Mouse (Mus musculus) induced T-regulatory cell, adult 2 months (primary cell): ENCODE measurements at regions not wholly inside any gene's neighbourhood (a gene's known extent, or its start where the extent isn't known, plus 50 kb on each side); places are given as distances from the start of the nearest gene placed in this dataset.

Experiments
- DNase-seq: peaks from one replicate; pipeline ENCODE4 v3.0.0-alpha.2; 2012; ENCODE audit warnings: low read depth

GRCm38 (mm10) chr17:88116321-88116720 is 51.2 kb upstream of the Fbxo11 start:
- DNase-seq, result no peak

DNA sequence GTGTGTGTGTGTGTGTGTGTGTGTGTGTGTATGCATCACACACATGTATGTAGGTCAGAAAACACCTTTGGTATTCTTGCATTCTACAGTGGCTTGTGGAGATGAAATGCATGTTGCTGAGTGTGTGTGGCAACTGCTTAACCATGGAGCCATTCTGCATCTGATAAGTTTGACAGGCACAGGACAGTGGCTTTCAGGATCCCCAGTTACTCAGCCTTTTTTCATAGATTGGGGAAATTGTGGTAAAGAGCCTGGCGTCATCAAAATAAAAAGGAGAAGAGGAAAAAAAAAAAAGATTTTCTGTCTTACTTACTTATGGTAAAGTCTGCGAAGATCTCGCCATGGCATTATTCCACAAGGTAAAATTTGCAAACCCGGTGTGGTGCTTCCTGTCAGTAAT is 53.6 kb upstream of the Fbxo11 start:
- DNase-seq, result no peak

- peak; percentile 87 for DNase-seq
Measured at GRCm38 (mm10) chr17:88123711-88124110, 58.6 kb upstream of the Fbxo11 start.

DNA sequence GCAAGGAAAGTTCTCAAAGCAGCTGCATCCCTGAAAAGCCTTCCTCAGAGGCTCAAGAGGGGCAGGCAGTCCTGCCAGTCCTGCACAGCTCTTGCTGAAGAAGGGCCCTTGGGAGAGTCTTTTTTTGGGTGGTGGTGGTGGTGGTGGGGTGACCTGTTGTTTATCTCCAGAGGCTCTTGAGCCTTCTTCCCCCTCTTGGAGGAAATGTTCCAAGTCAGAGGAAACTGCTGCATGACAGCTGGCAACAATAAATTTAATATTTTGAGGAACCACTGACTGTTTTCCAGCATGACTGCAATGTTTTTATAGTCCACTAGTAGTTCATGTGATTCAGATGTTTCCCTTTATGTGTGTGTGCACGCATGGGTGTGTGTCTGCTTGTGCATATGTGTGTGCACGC is 62.0 kb upstream of the Fbxo11 start:
- DNase-seq, result no peak

DNA sequence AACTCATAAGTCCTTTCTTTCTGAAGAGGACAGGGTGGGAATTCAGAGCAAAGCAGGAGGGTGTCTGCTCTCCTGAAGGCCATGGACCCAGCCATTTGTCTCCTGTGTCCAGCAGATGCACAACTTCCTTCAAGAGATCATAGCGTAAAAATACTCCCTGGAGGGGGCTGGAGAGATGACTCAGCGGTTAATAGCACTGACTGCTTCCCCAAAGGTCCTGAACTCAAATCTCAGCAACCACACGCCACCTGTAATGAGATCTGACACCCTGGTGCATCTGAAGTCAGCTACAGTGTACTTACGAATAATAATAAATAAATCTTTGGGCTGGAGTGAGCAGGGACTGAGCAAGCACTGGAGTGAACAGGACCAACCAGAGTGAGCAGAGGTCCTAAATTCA is 66.2 kb upstream of the Fbxo11 start:
- no peak for DNase-seq

DNA sequence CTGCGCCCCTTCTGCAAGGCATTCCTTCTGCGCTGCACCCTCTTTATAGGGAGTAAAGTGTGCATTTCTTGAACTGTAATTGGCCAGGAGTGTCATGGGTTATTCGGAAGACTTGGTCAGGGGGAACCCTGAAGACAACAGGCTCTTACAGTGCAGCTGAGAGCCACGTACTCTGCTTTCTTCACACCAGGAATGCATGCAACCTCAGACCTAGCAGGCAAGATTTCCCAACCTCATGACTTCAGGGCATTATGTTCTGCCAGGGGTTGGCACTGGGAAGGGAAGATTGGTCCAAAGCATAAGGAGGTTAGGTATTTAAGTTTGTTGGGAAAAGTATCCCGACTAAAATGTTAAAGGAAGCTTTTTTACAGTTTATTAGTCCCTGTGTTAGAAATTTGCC is 66.9 kb upstream of the Fbxo11 start:
- DNase-seq, result no peak

DNA sequence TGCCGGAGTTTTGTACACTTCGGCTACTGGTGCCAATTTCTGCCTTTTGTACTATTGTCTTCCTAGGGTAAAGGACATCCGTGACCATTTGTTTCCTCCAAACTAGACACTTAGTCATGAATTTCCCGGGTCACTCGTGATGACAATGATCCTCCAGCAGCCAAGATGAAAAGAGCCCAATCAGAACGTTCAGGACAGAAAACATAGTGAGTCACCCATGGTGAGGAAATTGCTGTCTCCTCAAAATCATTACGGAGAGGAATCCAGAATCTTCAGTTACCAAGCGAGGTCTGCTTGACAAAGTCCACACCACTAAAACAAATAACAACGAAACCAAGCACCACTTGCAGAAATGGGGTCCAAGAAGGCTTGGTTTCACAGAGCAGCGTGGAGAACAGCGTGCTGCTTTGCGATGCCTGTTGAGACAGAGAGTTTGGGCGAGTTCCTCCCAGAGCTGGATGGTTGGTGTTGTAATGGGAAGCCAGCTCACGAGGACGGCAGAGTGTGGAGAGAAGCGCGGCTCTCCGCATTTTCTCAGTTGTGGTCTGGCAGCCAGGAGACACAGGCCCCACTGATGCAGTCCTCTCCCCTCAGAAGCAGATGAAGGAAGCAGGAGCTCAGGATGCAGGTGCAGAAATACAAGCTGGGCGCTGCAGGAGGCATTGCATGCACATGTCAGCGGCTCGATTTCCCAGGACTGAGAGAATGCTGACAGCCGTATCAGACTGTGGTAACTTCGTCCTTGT is 67.7 kb upstream of the Fbxo11 start:
- DNase-seq, result no peak

DNA sequence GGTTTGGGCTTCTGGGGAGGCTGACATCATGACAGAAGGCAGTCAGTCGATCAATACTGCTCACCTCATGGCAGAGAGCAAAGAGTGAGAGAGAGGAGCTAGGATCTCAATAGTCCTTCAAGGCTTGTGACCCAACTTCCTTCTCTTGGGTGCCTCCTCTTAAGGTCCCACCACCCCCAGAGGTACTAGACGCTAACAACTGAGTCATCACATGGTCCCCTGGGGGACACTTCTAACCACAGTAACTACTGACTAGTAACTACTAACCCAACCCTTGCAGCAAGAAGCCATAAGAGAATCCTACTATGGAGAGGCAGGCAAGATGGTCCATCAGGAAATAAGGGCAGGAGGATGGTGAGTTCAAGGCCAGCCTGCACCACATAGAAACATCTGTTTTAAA is 69.5 kb upstream of the Fbxo11 start:
- DNase-seq, result no peak

DNA sequence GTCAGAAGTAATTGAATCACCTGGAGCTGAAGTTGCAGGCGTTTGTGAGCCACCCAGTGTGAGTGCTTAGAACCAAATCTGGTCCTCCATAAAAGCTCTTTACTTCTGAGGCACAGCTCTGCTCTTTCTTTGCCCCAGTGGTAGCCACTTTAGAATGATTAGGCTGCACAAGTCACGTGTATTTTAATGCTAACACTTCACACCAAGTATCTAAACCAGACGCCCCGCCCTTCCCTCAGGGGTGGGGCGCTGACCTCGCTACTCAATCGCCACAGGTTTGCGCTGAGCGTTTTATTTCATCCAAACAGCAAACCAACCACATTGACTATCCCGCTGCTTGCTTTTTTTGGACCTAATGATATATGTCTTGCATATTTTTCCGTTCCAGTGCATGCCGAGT is 76.4 kb upstream of the Fbxo11 start:
- DNase-seq, result no peak

DNA sequence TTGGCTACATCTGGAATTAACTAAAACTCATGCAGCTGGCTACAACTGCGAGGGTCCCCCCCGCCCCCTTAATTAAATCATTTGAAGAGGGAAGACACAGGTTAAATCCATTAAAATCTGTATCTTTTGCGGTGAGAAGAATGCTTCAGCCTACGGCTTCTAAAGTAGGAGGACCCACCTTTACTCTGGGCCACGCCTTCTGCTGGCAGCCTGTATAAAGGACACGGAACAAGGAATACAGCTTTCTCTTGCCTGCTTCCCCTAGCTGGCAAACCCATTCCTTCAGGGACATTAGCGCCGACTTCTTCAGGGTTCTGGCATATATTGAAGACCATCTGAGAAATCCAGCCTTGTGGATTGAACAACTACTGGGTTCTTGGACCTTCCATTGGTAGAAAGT is 76.9 kb upstream of the Fbxo11 start:
- DNase-seq, result no peak

GRCm38 (mm10) chr17:88142809-88143208 is 77.7 kb upstream of the Fbxo11 start:
- DNase-seq, result no peak

DNA sequence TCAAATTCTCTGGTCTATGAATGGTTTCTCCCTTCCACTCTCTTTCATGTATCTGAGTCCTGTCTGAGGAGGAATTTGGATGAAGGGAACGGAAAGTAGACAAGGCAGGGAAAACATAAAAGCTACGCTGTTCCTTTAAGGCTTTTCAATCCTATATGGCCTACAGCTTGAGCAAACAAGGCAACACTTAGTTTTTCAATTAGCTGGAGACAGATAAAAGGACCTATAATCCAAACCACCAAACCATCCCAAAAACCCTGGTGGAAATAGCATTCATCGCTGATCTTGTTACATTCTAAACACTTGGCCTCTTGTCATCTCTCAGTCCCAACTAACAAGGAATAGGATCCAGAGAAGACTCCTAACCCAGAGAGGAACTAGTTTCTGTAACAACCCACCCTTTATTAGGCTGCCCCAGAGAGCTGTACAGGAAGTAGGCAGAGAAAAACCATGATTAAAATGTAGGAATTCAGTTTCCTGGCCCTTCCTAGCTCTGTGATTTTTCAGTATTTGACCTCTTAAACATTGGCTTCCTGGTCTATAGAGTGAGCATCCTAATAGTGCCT is 78.4 kb upstream of the Fbxo11 start:
- no peak for DNase-seq

GRCm38 (mm10) chr17:88158550-88158949 is 93.5 kb upstream of the Fbxo11 start:
- no peak for DNase-seq

- DNase-seq, result no peak
Measured at GRCm38 (mm10) chr17:88159212-88159668, 94.1 kb upstream of the Fbxo11 start.

DNA sequence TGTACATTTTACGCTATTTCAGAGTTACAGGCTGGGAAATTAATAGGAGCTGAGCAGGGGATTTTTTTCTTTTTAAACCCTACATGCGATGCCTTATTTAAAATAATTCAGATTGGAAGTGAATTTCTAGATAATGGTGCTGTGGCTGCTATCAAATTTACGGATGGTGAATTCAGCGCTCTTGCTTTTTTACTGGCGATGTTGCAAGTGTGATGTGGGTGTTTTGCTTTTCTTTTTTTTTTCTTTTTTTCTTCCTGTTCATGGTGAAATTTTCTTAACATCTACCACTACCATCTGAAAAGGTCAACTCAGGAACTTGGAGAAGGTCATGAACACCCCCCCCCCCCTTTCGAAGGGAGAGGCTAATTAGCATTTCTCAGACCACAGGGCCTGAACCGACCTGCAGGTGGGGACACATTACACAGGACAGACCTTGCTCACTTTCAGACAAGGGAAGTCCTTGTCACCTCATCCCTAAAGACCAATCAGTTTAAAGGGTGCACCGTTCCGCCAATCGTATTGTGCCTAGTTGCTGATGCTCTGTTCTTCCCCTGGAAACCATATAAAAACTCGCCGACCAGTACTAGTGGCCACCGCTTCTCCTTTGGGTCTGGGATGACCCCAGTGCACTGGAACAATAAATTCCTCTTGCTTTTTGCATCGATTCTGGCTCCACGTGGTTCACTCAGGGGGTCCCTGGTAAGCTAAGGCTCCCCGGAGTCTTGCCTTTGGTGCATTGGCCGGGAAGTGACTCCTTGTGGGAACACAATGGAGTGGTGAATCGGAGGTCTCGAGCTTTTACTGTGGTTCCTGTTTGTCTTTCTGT is 95.0 kb upstream of the Fbxo11 start:
- DNase-seq, result no peak

- DNase-seq, result no peak
Measured at GRCm38 (mm10) chr17:88160677-88161001, 95.5 kb upstream of the Fbxo11 start.

- DNase-seq, result no peak
Measured at GRCm38 (mm10) chr17:88161766-88162165, 96.7 kb upstream of the Fbxo11 start.

GRCm38 (mm10) chr17:88164805-88165204 is 99.7 kb upstream of the Fbxo11 start:
- DNase-seq, result no peak

DNA sequence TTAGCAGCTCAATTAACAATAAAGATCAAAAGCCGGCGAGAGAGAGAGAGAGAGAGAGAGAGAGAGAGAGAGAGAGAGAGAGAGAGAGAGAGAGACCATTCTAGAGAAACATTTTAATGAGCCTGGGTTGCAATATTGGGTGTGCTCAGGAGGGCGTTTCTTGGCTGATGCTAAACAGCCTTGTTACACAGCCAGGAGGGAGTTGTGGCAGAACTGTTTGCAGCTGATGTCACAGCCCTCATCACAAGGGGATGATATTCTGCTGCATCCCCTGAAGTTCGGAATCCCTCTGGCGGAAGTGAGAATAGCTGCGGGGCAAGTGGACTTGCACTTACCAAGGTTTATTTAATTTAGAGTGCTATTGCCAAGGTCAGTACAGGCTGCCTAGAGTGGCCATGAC is 100.7 kb upstream of the Fbxo11 start:
- no peak for DNase-seq

GRCm38 (mm10) chr17:88168262-88169096 is 103.4 kb upstream of the Fbxo11 start:
- no peak for DNase-seq

DNA sequence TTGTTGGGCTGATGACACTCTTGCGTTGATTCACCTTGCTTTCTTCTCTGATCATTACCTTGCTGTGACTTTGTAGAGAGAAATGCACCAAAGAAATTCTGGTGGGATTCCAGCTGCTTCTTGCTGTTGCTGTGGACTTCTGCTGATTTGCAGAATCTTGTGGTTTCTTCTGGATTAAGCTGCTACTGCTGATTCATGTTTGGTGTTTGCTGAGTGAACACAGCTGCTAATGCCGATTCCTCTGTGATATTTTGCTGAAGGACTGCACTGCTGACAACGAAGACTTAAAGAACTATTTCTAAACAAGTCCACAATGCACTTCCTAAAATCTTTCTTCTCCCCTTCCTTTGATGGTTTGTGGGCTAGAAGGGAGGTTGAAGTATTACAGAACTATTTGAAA is 106.5 kb upstream of the Fbxo11 start:
- no peak for DNase-seq

DNA sequence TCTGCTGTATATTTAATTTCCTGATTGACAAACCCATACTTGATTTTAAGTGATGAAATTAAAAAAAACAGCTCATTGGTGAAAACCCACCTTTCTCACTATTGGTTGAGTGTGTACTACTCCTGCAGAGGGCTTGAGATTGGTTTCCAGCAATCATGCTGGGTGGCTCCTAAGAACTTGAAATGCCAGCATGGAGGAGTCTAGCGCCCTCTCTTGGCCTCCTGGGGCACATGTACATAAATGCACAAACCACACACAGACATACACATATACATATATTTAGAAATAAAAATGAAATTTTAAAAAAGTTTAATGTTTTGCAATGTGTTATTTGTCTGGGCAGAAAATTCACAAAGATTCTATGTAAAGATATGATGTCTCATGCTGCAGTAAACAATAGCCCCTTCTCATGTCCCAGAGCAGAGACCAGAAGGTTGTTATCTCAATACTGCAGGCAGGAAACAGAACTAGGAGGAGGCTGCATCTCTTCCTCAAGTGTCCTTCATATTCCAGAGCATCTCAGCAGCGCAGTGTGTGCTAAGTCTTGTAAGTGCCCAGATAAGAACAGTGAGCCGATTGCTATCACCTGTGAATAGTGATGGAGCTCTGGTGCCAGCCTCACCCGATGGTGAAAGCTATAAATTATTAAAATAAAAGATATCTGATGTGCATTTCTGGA is 108.4 kb upstream of the Fbxo11 start:
- no peak for DNase-seq
